Mouse (Mus musculus): ENCODE measurements around the gene Neurod4.
"Not testable (repeated sequence)": the region's sequence is repeated elsewhere in the genome, so short reads cannot be mapped to it uniquely, and the experiment has no call there.

Neurod4 gene

DNA sequence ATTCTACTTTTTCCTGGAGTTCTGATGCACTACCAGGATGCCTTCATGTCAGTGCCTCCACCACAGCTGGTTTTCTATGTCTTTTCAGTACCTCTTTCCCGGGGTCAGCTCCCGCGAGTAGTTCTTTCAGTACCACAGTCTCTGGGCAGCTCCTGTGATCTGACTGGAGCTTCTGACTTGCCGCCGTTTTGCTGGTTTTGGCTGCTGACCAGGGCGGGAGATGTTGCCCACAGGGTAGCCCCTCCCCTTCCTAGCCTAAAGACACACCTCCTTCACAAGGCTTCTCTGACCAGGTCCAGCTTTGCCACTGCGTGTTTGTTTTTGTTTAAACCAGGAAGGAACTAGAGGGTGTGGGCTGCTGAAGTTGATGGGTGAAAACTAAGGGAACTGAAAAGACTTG lies at the start of gene Neurod4:
Neurod4 (minus strand) TSS at position 175 of the 400 bp plus-strand sequence.
- in situ Hi-C loops (cut with MboI; ENCODE audit: unreplicated experiment in 2 of 2) = no loop called here

DNA sequence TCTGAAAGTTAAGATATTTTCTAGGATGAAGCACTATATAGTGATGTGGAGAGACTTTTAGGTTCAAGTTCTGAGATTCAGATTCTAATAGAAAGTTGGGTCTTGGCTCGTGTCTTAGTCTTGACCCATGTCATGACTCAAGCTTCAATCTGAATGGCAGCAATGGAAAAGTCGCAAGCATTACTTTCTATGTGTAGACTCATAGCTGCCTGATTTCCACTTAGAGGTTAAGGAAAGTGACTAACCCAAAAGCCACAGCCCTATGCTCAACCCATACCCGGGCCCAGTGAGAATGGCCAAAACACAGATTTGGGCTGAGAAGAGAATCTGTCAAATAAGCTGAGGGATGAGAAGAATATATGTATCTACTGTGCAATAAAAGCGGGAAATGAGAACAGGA lies 44.2 kb upstream of the Neurod4 start:
- in situ Hi-C loops (cut with MboI; ENCODE audit: unreplicated experiment in 2 of 2) = no loop called here

DNA sequence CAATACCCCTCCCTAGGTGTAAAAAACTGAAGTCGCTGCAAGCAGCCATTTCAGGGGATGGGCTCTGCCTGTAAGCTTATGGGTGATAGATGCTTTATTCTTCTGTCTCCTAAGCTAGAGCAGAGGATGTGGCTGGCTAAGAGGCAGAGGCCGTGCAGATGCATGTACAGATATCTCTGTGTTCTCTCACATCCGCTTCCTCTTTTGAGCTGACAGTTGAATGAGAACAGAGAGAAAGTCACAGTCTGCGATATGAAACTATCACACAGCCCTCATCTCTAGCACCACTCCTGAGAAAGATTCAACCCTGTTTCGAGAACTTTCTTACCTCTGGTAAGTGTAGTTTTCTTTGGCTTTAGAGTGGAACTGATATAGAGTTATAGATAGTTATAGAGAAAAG lies 42.6 kb upstream of the Neurod4 start, which contains the start of gene Tespa1:
Tespa1 (plus strand) TSS at position 234 of the 400 bp plus-strand sequence.
- in situ Hi-C loops (cut with MboI; ENCODE audit: unreplicated experiment in 2 of 2) = no loop called here

DNA sequence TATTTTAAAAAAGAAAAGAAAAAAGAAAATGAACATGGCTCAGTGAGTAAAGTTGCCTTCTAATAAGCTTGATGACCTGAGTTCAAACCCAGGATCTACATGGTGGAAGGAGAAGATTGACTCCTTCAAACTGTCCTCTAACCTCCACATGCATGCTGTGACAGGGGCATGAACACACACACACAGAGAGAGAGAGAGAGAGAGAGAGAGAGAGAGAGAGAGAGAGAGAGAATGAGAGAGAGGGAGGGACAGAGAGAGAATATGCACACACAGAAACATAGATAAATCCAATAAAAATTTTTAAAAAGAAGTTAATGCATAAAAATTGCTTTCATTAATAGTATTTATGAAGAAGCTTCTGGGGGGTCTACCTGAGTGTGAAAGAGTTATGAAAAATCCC lies 42.0 kb upstream of the Neurod4 start:
- in situ Hi-C loops (cut with MboI; ENCODE audit: unreplicated experiment in 2 of 2) = no loop called here

DNA sequence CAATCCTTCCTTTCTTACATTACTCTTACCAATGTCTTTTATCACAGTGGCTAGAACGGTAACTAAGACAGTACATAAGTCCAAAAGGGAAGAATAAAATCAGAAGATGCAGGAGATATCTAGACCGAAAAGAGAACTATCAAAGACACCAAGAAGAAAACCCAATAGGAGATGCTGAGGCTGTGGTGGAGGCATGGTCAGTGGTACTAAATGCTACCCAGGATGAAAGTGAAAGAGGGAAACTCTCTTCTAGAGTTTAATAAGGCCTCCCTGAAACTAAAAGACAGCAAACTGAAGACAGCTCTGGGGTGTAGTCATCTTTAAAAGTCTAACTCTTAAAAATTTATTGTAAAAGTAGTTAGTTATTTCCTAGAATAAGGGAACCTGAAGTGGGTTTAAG lies 40.7 kb upstream of the Neurod4 start:
- in situ Hi-C loops (cut with MboI; ENCODE audit: unreplicated experiment in 2 of 2) = no loop called here

DNA sequence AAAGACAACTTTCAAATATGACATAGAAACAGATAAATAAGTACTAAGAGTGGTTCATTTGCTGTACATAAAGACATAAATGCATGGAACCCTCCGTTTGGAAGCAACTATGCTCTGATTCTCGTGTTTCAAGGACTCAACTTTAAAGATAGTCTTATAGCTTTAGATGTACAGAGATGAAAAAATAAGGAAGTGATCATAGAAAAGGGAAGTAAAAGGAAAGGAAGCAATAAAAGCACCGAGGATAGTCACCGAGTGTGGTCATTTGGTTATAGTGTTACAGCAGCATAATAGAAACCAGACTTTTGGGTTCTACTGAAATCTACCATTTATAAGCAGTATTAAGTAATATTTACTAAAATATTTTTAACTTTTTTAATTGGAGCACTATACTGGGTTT lies 38.7 kb upstream of the Neurod4 start:
- in situ Hi-C loops (cut with MboI; ENCODE audit: unreplicated experiment in 2 of 2) = no loop called here

DNA sequence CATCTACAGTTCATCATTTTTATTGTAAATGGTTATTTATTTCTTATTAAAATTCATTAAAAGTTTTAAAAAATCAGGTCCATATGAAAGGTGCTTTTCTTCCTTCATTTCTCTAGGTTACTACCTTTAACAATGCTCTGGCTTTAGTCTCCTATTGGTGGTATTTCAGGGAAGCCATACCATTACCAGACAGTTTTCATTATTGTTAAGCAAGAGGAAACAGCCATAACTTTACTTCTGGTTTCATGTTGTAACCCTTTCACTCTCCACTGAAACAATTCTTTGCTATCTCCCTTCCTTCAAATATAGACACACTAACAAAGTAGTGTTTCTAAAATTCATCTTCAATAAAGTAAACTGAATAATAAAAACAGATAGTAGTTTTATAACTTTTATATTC lies 35.8 kb upstream of the Neurod4 start:
- in situ Hi-C loops (cut with MboI; ENCODE audit: unreplicated experiment in 2 of 2) = no loop called here

DNA sequence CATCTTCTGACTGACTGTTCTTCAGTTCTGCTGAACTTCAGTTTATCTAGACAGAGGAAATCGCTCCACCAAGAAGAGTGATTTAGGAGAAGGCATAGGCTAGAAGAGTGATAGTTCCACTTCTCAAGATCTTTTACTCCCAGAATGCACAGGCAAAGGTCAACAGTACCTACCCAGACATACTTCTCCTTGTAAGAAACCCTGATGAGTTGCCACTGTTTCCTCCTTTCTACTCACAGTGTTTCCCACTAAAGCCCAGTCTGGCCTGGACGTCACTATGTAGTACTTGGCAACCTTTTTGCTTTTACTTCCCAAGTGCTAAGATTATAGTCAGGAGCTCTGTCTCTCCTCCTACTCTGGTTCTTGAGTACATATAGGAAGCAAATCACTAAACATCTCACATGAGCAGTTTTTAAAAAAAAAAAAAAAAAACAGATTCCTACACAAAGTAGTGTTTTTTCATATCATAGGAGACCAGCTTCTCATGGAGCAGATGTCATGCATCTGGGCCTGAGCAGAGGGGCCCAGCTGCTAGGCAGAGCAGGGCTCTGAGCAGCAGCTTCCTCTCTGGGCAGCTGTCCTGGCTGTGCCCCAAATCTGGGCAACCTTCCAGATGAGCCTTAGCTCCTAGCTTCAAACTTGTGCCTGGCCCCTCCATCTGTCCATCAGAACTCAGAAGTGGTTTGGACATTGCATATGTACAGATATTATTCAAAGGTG lies 34.2 kb upstream of the Neurod4 start:
- in situ Hi-C loops (cut with MboI; ENCODE audit: unreplicated experiment in 2 of 2) = loop anchor here (5.0 kb wide), 2 partner anchors 33 to 48 kb away; no protein-coding TSS in a partner anchor

DNA sequence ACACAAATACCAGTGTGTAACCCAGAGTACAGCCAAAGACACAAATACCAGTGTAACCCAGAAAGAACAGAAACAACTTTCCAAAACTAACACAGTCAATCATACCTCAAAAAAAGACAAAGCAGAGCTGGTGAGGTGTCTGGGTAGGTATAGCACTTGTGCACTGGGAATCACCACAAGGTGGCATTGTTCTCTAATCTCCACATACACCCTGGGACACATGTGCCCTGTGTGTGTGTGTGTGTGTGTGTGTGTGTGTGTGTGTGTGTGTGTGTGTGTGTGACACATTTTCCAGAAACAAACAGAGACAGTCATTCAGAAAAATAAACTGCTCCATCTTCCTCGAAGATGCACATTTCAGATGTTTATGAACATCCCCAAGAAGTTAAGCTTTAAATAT lies 33.5 kb upstream of the Neurod4 start:
- in situ Hi-C loops (cut with MboI; ENCODE audit: unreplicated experiment in 2 of 2) = loop anchor here (5.0 kb wide), 2 partner anchors 34 to 49 kb away; no protein-coding TSS in a partner anchor

DNA sequence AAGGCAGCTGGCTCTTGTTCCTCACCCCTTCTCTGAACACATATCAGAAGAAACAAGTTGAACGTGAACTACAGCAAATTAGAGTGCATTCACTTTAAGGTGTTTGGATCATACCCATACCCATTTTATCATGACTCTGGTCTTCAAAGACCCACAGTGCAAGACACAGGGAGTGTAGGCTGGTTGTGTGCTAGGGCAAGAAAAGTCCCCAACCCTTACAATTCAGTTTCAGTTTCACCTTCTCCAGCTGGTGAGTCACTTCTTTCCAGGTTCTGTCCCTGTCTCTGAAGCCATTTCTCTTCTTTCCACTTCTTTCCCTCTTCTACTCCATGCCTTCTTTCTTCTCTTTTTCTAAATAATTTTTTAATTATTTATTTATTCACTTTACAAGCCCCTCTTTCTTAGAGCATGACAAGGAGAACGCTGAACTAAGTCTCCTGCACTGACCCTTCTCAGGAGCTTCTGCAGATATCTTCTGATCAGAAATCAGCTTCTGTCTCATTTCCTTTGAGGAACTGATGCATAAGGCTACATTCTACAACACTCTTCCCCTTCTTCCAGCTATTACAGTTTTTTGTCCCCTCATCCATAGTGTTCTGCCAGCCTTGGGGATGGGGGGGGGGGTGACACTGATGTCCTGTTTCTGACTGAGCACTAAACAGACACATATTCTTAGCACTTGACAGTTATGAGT lies 31.6 kb upstream of the Neurod4 start:
- in situ Hi-C loops (cut with MboI; ENCODE audit: unreplicated experiment in 2 of 2) = loop anchor here (5.0 kb wide), 2 partner anchors 36 to 51 kb away; no protein-coding TSS in a partner anchor

DNA sequence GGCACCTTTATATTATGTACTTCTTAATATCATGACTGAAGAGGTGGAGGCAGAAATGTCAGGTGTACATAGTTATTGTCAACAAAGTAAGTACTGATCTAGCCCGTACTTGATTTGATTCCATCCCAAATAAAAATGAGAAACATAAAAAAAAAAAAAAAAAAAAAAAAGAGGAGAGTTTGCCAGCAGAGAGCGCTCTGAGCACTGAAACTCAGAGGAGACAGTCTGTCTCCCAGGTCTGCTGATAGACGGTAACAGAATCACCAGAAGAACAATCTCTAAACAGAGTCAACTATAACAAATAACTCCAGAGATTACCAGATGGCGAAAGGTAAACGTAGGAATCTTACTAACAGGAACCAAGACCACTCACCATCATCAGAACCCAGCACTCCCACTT lies 24.1 kb upstream of the Neurod4 start:
- in situ Hi-C loops (cut with MboI; ENCODE audit: unreplicated experiment in 2 of 2) = not testable (repeated sequence)

DNA sequence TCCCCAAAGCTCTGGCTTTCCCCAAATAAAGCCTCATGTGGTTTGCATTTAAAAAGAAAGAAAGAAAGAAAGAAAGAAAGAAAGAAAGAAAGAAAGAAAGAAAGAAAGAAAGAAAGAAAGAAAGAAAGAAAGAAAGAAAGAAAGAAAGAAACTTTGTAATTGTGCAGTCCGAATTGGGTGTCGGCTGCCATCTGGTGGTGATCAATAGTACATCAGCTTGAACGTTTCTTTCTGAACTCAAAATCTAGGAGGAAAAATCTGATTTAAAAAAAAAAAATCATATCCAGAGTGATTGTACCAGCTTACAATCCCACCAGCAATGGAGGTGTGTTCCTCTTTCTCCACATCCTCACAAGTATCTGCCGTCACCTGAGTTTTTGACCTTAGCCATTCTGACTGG lies 18.7 kb upstream of the Neurod4 start:
- in situ Hi-C loops (cut with MboI; ENCODE audit: unreplicated experiment in 2 of 2) = loop anchor here (5.0 to 10.0 kb wide), 3 partner anchors 66 to 1274 kb away; no protein-coding TSS in a partner anchor

DNA sequence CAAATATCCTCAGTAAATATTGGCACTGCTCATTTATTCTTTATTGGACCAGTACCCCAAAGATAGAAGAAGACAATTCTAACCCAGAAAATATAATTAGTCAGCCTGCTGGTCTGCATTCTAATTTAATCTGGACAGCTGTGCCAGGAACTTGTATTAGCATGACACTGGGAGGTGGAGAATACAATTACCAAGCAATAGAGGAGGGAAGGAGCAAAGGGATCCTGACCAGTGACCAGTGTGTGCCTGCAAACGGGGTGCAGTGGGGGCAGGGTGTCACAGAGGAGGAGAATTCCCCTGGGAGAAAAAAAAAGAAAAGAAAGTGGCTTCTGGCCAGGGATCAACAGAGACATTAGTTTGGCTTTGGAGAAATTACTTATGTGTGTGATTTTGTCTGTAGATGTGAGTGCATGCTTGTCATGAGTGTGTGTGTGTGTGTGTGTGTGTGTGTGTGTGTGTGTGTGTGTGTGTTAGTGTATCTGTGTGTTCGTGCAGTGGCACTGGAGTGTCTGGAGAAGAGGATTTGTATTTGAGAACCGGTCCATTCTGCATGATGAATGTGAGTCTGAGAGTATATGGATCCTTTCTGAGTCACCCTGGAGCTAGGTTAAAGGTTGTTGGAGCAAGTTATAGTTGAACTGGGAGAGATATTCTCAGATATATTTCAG lies 13.8 kb upstream of the Neurod4 start:
- in situ Hi-C loops (cut with MboI; ENCODE audit: unreplicated experiment in 2 of 2) = loop anchor here in 1 of 2 experiments (10.0 kb wide), 1 partner anchor 1269 kb away; no protein-coding TSS in a partner anchor

DNA sequence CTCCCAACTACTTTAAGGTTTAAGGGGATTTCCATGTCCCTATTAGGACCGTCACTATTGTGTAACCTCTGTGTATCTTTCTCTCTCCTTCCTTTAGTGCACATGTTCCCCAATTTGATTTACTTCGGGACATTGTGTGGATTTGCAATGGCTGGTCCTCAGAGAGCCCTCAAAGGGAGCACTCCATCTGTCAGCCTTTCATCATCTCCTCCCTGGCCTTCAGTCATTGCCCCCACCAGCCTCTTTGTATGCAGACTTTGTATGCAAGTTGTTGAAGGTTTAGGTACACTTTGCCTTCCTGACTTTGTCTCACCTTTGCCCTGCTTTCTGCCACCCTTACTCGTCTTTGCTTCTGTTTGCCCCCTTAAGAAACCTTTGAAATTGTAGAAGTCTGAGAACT lies 8.0 kb upstream of the Neurod4 start:
- in situ Hi-C loops (cut with MboI; ENCODE audit: unreplicated experiment in 2 of 2) = no loop called here

DNA sequence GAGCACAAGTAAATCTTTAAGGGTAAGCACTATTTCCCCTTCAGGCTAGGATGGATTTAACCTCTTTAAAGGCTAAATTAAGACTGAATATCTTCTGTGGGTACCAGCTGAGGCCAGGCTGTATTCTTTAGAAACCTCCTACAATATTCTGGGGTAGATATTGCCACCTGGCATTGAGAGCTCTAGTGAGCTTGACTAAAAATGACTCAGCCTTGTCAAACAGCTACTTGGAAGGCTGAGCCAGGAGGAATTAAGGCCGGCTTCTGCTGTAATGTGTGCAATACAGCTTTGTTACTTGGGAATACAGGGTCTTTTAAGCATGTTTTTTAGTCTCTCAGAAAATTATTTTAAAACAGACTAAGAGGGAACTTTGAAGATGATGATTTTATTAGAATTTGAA lies 7.2 kb upstream of the Neurod4 start:
- in situ Hi-C loops (cut with MboI; ENCODE audit: unreplicated experiment in 2 of 2) = no loop called here

DNA sequence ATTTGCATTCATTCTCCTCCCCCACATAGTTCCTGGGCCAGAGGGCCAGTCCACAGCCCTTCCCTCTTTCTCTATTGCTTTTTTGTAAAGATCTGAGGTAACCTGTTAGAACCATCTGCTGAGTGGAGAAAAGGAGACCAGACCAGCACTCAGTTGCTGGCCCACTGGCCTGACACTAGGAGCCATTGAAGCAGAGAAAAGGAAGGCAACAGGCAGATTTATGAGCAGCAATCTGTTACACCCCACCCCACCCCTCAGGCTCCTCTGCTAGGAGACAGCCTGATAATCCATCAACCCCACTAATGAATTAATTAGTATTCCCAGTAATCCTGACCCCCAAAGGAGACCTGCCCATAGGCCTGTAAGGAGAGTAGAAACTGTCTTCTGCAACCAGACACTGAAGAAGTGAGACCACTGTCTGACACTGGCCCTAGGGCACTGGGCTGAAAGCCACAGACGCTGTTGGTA lies 2.0 kb upstream of the Neurod4 start:
- in situ Hi-C loops (cut with MboI; ENCODE audit: unreplicated experiment in 2 of 2) = no loop called here

DNA sequence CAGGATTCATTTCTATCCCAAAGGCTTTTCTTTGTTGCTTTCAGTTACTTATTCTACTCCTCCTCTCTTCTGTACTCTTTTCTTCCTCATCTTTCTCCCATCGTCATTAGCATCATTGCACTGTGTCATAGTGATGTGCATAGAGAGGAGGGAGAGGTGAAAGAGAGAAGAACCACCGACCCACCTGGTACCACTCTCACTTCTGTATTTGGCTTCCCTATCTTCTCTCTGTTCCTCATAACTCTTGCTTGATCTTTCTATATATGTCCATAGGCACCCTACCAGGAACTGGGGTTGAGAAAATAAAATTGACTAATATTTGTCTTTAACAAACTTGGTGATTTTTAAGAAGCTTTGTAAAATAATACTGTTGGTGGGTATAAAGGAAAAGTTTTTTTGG lies 3.5 kb downstream of the Neurod4 start:
- in situ Hi-C loops (cut with MboI; ENCODE audit: unreplicated experiment in 2 of 2) = no loop called here

DNA sequence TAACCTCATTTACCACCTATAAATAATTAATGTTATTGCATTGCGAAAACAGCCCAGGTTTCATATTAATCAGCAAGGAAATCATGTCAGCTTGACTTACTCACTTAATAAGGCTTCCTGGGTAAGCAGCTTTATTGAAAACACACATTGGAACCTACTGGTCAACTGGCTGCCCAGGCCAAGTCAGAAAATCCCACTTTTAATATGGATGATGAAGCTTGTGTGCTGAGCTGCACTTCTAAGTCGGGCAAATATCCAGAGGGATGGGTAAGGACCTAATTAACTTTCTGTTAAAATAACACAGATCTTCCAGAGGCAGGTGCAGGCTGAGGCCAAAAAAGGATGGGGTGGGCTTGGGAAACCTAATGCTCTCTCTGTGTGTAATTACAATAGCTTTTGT lies 4.3 kb downstream of the Neurod4 start:
- in situ Hi-C loops (cut with MboI; ENCODE audit: unreplicated experiment in 2 of 2) = no loop called here

DNA sequence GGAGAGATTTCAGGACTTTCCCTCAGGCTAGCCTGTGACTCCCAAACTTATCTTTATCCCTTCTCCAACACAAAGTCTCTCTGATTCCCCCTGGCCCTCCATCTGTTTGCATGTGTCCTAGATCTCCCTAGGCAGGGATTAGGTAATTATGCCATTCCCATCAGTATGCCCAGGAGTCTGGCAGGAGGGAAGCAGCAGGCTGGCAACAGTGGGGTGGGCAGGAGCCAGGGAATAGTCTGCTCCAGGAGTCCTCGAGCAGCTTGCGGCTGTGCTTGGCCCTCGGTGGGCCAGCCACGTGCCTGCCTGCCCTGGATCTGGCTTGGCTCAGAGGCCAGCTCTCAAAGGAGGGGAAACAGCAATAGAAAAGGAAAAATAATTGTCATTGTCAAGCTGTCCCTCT lies 16.8 kb downstream of the Neurod4 start:
- in situ Hi-C loops (cut with MboI; ENCODE audit: unreplicated experiment in 2 of 2) = no loop called here

DNA sequence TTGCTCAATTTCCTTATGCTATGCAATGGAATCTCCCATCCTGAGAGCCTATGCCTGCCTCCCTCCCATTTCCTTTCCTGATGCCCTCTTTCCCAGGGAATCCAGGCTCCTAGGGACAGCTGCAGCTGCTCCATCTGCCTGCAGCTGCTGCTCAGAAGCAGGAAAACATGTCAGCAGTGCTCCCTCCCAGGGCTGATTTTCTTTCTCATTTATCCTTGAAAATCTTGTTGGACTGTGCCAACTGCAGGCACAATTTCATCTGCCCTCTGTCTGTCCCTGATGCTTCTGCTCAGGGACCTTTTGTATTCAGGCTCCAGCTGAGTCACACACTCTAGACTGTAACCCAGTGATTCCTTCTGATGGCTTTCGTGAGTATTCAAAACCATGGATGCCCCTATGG lies 20.6 kb downstream of the Neurod4 start:
- in situ Hi-C loops (cut with MboI; ENCODE audit: unreplicated experiment in 2 of 2) = no loop called here

DNA sequence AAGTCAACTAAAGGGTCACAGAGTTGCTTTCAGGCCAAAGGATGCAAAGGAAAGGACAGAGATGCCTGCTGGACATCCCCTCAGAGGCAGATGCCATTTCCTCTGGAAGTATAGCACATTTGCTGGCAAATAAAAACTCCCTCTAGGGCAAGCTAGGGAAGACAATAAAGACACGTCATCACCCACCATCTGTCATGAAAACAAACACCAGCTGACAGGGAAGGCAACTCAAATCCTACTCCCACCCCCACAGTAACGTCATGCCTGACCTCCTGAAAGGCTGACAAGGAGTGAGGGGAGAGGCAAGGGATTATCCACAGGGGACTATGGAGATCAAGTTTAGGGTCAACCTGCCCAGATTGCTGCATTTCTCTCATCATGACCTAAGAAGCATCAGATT lies 35.8 kb downstream of the Neurod4 start:
- in situ Hi-C loops (cut with MboI; ENCODE audit: unreplicated experiment in 2 of 2) = no loop called here
